Mouse (Mus musculus) kidney, postnatal 0 days (tissue): ENCODE results near the gene Stx3. TPM values are rescaled to one million over a fixed set of nuclear protein-coding genes. Genes with fewer than 3 reads are reported as not detected.

ENCODE experiments used
- ATAC-seq: fragments of 200-750 bp; cut with Nextera tagmentation; replicated peaks from 2 replicates; pipeline ENCODE4 v1.8.0; 2017; ENCODE audit warnings: low read depth, moderate number of reproducible peaks, moderate TSS enrichment, moderate library complexity; ENCODE audit not compliant: low FRiP score
- DNase-seq: peaks from one replicate; pipeline ENCODE4 v3.0.0-alpha.2; 2016; ENCODE audit warnings: low spot score
- H3K27ac ChIP-seq: fragments of 300-500 bp; sonication (generic); 2 replicates; pipeline ENCODE4 v1.5.1; 2014; ENCODE audit warnings: mild to moderate bottlenecking
- H3K27me3 ChIP-seq: fragments of 300-500 bp; sonication (generic); 2 replicates; pipeline ENCODE4 v1.6.1; 2014; ENCODE audit warnings: low read length, mixed read lengths; ENCODE audit not compliant: insufficient read depth
- H3K36me3 ChIP-seq: fragments of 300-500 bp; sonication (generic); 2 replicates; pipeline ENCODE4 v1.6.1; 2014; ENCODE audit warnings: low read length, mixed read lengths; ENCODE audit not compliant: insufficient read depth
- H3K4me1 ChIP-seq: fragments of 300-500 bp; sonication (generic); replicated peaks from 2 replicates; pipeline ENCODE4 v1.6.1; 2014; ENCODE audit warnings: antibody characterized with exemption, low read length, mixed read lengths; ENCODE audit not compliant: insufficient read depth
- H3K4me2 ChIP-seq: fragments of 300-500 bp; sonication (generic); 2 replicates; pipeline ENCODE4 v1.6.1; 2014; ENCODE audit warnings: mild to moderate bottlenecking, low read length, moderate library complexity, mixed read lengths
- H3K4me3 ChIP-seq: fragments of 300-500 bp; sonication (generic); replicated peaks from 2 replicates; pipeline ENCODE4 v1.5.1; 2014; ENCODE audit warnings: low read depth, low read length
- H3K9ac ChIP-seq: fragments of 300-500 bp; sonication (generic); 2 replicates; pipeline ENCODE4 v1.6.1; 2014; ENCODE audit warnings: low read depth, low read length
- H3K9me3 ChIP-seq: fragments of 300-500 bp; sonication (generic); replicated peaks from 2 replicates; pipeline ENCODE4 v1.6.1; 2016; ENCODE audit warnings: low read length, inconsistent platforms, mixed read lengths
- CTCF ChIP-seq: IDR thresholded peaks from 2 replicates; pipeline ENCODE4 v1.5.1; 2016; ENCODE audit warnings: antibody characterized with exemption, low read depth, mild to moderate bottlenecking, moderate library complexity
- WGBS: fragments of 180-500 bp; shearing (Covaris S2); extraction: QIAGEN DNeasy Blood & Tissue Kit; methylation state at CpG from one replicate; pipeline ENCODE4 v1.1.7; 2014; 5-methylcytosine and 5-hydroxymethylcytosine counted together
- polyA plus RNA-seq: library from polyadenylated mRNA; unstranded; fragments of >200 nt; fragmentation: Nextera tagmentation; extraction: Ambion mirVana; gene quantifications from 2 replicates; pipeline ENCODE4 v1.2.1, GENCODE M21; 2015

Gene Stx3
- polyA plus RNA-seq: 42.5 and 46.1 TPM in 2 replicates

DNA sequence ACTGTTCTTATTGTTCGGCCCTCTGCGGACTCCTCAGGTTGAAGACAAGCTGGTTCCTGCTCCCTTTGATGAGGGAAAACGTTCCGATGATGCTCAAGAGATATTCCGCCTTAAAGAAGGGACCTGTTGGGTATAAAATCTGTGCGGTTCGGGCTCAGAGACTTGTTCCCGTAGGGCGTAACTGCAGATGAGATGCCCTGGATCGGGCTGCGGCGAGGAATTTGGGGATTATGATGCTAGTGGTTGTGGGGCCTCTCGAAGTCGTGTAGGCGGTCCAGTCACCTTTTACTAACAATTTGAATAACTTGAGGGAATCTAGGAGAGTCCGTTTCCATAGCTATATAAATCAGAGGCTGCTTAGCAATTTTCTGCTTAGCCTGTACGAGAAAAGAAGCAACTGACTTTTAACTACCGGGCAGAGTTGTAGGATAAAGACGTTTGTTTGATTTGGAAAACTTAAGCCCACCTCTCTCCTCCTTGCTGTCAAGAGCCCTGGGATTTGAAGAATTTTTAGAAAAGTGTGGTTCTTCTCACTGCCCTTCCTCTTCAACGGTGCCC, at the start of gene Stx3:
Gene Stx3, minus strand, starts transcription at position 261 of the 558 bp plus-strand sequence.
- ATAC-seq (no peak), DNase-seq (peak; percentile 14)
- WGBS: under 1% methylated on average over 20 of the region's 20 CpGs

GRCm38 (mm10) chr19:11867837-11868236, 48.6 kb upstream of the Stx3 start:
- no peak overlapping the region for H3K4me3 ChIP-seq
- no peaks in the 10 kb centered on the region for H3K36me3 ChIP-seq
- DNase-seq (no peak), ATAC-seq (no peak)
- no peaks in the 10 kb centered on the region for H3K4me1 ChIP-seq
- no peak for TF ChIP-seq CTCF
- H3K9me3 ChIP-seq: no peaks in the 10 kb centered on the region
- 81% methylated on average over 2 of the region's 2 CpGs for WGBS
- no peak overlapping the region for H3K27ac ChIP-seq
- H3K27me3 ChIP-seq: no peaks in the 10 kb centered on the region
- no peak overlapping the region for H3K4me2 ChIP-seq
- no peak overlapping the region for H3K9ac ChIP-seq

More for the DNA sequence above, at the start of gene Stx3:
- Histone ChIP-seq H3K27me3 (no peaks in the 10 kb centered on the region), H3K4me3 (peak within 1 kb of the TSS; percentile 85), H3K9ac (peak within 1 kb of the TSS; percentile 88), H3K9me3 (no peaks in the 10 kb centered on the region), H3K4me2 (peak within 1 kb of the TSS; percentile 78), H3K36me3 (no peaks in the 10 kb centered on the region), H3K4me1 (no peaks in the 10 kb centered on the region), H3K27ac (peak within 1 kb of the TSS; percentile 86)
- TF ChIP-seq CTCF: no peak

DNA sequence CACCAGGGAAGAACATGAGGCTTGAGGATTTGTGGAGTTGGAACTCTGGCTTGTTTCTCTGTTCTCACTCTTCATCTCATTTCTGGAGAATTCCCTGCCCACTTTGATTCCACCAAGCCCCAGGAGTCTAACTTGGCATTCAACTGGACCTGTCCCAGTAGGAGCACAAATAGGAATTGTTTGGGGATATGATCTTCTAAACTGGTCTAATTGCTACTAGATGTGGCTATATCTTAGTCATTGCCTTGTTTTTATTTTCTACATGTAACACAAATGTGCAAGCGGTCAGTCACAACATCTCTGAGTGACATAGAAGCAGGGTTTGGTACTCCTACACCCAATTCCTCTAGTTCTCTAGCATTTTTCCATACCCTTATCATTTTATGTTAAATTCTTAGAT, 41.8 kb upstream of the Stx3 start, which contains the start of gene Olfr1418:
Gene Olfr1418, minus strand, starts transcription at position 101 of the 400 bp plus-strand sequence.
- Histone ChIP-seq H3K4me1 (no peaks in the 10 kb centered on the region), H3K9ac (no peak within 1 kb of the TSS), H3K9me3 (no peaks in the 10 kb centered on the region), H3K36me3 (no peaks in the 10 kb centered on the region), H3K4me3 (no peak within 1 kb of the TSS), H3K27me3 (no peaks in the 10 kb centered on the region), H3K4me2 (no peak within 1 kb of the TSS), H3K27ac (no peak within 1 kb of the TSS)
- no peak for DNase-seq
- no peak for ATAC-seq
- WGBS: 92% methylated on average over 1 of the region's 1 CpGs
- no peak for TF ChIP-seq CTCF

DNA sequence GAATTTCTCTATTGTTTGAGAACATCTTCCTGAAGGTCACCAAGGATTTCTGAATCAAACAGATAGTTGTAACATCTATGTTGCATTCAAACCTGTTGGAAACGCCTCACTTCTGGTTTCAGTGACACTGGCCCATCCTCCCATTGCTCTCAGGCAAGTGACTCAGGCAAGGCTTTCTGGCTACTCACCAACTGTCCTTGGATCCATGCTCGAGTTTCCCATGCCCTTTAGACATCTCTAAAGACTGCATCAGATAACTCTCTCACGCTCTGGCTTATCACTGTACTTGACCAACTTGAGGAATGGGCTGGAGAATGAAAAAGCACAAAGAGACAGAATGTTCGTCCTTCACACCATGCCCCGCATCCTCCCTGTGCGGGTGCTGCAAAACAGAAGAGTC, 37.3 kb upstream of the Stx3 start:
- TF ChIP-seq CTCF: no peak
- no peaks in the 10 kb centered on the region for H3K36me3 ChIP-seq
- no peak overlapping the region for H3K4me3 ChIP-seq
- no peaks in the 10 kb centered on the region for H3K4me1 ChIP-seq
- no peak overlapping the region for H3K27ac ChIP-seq
- WGBS: 80% methylated on average over 6 of the region's 6 CpGs
- H3K9me3 ChIP-seq: no peaks in the 10 kb centered on the region
- no peak overlapping the region for H3K4me2 ChIP-seq
- no peak for ATAC-seq
- no peaks in the 10 kb centered on the region for H3K27me3 ChIP-seq
- no peak for DNase-seq
- no peak overlapping the region for H3K9ac ChIP-seq

GRCm38 (mm10) chr19:11854821-11855220, 35.6 kb upstream of the Stx3 start:
- Histone ChIP-seq H3K9me3 (no peaks in the 10 kb centered on the region), H3K27ac (no peak overlapping the region), H3K27me3 (no peaks in the 10 kb centered on the region), H3K4me3 (no peak overlapping the region), H3K9ac (no peak overlapping the region), H3K4me2 (no peak overlapping the region), H3K4me1 (no peaks in the 10 kb centered on the region), H3K36me3 (no peaks in the 10 kb centered on the region)
- no peak for TF ChIP-seq CTCF
- no peak for DNase-seq
- WGBS: 87% methylated on average over 2 of the region's 2 CpGs
- ATAC-seq: no peak

DNA sequence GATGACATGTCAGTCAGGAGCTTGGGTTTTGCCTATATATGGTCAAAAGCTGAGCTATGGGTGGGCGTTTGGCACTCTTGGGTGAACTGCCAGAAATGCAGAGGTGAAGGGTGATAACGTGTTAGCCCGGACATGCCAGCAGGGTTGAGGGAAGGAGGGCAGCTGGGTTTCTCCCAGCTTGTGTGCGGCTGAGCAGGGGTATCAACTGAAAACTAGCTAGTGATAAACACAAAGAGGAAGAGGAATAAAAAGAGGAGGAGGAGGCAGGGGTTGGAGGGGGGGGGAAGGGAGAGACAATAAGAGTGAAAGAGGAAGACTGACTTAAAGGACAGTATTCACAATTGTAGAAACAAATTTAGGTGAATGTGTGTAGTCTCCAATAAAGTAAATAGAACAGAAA, 33.4 kb upstream of the Stx3 start:
- DNase-seq (no peak), ATAC-seq (no peak)
- Histone ChIP-seq H3K36me3 (no peaks in the 10 kb centered on the region), H3K9ac (no peak overlapping the region), H3K27me3 (no peaks in the 10 kb centered on the region), H3K4me1 (no peaks in the 10 kb centered on the region), H3K27ac (no peak overlapping the region), H3K4me3 (no peak overlapping the region), H3K4me2 (no peak overlapping the region), H3K9me3 (no peaks in the 10 kb centered on the region)
- no peak for TF ChIP-seq CTCF
- 67% methylated on average over 4 of the region's 4 CpGs for WGBS

DNA sequence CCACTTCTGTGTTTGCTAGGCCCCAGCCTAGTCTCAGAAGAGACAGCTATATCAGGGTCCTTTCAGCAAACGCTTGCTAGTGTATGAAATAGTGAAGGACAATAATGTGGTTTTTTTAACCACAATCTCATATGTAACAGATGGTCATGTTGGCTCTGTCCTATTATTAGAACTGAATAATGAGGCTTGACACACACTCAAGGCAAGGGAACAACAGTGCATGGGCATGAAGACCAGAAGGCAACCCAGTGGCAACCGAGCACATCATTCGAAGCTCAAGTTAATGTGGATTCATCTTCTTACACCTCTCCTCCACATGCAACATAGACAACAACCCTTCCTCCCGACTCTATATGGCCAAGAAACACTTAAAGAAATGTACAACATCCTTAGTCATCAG, 27.1 kb upstream of the Stx3 start:
- Histone ChIP-seq H3K9me3 (no peaks in the 10 kb centered on the region), H3K4me1 (no peaks in the 10 kb centered on the region), H3K4me2 (no peak overlapping the region), H3K27ac (no peak overlapping the region), H3K36me3 (no peaks in the 10 kb centered on the region), H3K4me3 (no peak overlapping the region), H3K27me3 (no peaks in the 10 kb centered on the region), H3K9ac (no peak overlapping the region)
- DNase-seq (no peak), ATAC-seq (no peak)
- 84% methylated on average over 4 of the region's 4 CpGs for WGBS
- TF ChIP-seq CTCF: no peak
